Mouse (Mus musculus): ENCODE measurements around the gene Fkbp8.

The Fkbp8 gene

DNA sequence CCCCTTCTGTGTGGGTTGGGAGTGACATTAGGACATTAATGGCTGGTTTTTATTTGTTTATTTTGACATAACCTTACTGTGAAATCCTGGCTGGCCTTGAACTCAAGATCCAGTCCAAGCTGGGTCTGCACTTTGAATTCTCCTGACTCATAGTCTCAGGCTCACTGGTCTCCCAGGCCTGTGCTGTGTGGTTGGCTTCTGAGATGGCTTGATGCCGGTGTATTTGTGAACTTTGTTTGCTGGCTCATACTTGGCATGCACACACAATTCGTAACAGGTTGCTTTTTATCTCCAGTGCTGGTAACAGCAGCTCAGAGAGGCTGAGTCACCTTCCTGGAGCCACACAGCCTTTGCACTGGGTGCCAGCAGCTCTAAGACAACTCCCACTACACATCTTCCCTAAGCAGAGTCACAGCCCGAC, 2.2 kb downstream of the Fkbp8 start:
- no peak for DNase-seq

- no peak for DNase-seq
Measured at GRCm38 (mm10) chr8:70530314-70530713, 2.8 kb downstream of the Fkbp8 start.

- no peak for DNase-seq
Measured at GRCm38 (mm10) chr8:70534281-70534680, 6.8 kb downstream of the Fkbp8 start.

DNA sequence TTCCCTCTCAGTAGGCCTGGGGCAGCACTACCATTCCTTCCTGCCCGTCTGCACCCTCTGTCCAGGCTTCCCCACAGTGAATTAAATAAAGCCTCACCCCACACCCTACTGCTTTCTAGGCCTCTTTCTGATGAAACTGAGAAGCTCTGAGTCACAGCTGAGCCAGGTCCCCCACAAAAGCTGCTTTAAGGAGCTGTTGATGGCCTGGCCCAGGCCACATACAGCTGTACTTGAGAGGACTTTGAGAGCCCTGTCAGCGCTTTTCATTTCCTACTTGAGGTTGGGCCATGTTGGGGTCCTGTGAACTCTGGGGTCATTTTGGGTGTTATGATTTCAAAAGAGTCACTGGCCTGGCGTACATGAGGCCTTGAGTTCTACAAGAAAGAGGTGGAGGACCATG, 7.7 kb downstream of the Fkbp8 start:
- no peak for DNase-seq

DNA sequence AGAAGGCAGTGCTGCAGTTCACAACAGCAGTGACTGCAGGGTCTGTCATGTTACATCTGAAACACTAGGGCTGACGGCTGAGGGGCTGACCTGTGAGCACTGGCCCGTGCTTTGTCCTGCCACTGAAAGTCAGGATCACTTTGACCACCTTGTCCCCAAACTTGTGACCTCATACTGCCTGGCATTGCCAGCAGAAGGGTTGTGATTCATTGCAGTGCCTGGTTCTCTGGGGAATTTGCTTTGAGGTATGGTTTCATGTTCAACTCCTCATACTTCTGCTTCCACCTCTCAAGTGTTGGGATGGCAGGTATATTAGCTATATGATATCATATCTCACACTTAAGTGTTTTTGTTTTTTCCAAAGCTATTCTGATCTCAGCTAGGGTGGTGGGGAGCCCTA, 8.2 kb downstream of the Fkbp8 start:
- no peak for DNase-seq

DNA sequence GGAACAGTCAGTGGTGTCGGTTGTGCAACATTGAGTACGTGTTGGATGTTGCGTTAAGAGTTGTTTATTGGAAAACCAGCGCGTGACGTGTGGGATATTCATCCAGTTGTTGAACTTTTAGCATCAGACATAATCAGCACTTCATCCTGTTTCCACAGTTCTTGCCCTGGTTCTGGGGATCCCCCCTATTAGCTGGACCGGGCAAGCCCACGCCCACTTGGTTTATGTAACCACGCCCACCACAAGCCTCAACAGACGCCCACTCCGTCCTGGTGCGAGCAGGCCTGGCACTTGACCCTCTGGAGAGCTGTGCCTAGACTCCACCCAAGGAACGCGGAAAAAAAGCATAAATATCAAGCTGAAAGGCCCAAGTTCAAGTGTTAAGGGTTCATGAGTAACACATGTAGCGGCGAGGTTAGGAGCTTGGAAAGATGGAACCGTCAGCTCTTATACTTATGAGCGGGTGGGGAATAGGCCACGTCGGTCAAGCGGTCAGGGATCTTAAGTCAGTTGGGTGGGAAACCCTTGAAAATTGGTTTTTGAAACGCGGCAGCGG, 10.6 kb downstream of the Fkbp8 start:
- DNase-seq, result peak; percentile 73 to 87

DNA sequence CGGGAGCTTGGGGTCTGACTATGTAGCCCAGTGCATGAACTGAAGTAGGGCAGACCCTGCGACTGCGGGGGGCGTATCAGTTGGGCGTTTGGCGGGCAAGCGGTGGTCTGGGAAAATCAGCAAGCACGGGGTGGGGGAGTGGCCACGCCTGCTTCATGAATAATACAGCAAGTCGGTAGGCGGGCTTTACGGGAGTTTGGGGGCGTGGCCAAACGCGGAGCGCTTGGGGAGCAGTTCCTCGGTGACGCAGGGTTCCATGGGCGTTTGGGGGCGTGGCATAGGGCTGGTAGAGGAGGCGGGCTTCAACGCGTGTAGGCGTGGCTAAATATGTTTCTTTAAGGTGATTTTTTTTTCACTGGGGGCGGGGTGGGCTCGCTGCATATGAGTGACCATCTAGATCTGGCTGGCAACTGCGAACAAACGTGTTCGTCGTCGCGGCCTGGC, 11.1 kb downstream of the Fkbp8 start:
- DNase-seq, result peak; percentile 100

DNA sequence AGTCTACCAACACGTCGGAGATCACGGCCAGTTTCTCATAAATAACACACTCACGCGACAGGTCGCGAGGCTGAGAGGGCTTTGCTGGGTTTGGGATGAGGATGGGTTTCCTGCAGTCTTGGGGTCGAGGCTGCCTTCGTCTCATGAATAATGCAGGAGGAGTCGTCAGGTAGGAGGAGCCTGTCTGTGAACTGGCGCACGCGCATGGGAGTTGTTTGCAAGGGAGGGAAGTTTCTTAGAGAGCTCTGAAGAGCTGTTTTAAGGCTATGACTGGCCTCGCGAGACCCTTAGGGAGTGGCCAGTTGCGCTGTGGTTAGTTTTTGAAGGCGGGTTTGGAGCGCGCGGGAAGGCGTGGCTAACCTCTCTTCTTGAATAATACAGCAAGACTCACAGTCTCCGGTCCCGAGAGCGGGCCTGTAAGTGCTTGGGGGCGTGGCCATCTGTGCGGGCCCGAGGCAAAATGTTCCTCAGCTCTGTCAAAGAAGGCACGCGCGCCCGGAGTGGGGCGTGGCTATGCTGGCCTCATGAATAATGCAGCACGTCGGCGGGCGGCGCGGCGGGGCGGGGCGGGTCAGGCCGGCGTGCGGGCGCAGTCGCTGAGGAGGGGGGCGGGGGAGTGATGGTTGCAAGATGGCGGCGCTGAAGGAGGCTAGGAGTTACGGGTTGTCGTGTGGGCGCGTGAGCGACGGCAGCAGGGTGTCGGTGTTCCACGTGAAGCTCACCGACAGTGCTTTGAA, 11.7 kb downstream of the Fkbp8 start, which contains the start of gene Ell:
Ell (plus strand) TSS at position 381 of the 737 bp plus-strand sequence.
- peak; percentile 100 for DNase-seq

- DNase-seq, result no peak
Measured at GRCm38 (mm10) chr8:70540013-70540506, 12.5 kb downstream of the Fkbp8 start.

GRCm38 (mm10) chr8:70540507-70541071, 13.1 kb downstream of the Fkbp8 start:
- DNase-seq, result peak; percentile 49 to 63

DNA sequence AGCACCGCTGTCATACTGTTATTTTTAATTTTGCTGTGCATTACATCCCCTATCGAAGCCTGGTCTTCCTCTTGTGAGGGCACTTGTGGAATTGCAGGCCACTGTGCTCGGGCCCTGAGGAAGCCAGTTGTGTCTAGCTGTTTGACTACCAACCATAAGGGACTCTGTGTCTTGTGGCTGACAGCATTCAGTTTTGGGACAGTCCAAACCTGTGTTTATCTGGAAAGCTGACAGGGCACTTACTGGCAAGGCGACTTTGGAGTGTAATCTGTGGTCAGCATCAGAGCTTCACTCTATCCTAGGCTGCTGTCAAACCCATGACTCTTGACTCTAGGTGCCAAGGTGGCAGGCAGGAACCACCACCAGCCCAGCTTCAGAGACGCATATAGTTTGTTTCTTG, 13.6 kb downstream of the Fkbp8 start:
- no peak for DNase-seq

DNA sequence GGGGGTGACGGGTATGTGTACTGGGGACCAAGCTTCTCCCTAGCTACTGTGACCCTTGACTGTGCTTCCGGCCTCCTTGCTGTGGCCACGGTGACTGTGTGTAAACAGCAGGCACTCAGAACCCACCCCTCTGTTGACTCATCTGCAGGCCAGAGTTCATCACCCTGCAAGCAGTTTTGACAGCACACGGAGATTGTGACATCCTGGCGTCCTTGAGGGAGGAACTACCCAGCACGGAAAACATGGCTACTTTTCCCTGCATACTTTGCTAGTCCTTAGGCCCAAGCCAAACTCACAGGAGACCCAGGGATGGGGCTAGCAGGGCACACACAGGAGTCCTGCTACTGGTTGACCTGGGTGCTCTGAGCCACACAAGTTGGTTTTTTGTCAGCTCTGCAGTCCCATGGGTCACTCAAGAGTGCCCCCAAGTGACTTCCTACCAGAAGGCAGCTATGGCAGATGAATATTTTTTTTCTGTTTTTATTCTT, 16.7 kb downstream of the Fkbp8 start:
- peak; percentile 58 to 79 for DNase-seq

DNA sequence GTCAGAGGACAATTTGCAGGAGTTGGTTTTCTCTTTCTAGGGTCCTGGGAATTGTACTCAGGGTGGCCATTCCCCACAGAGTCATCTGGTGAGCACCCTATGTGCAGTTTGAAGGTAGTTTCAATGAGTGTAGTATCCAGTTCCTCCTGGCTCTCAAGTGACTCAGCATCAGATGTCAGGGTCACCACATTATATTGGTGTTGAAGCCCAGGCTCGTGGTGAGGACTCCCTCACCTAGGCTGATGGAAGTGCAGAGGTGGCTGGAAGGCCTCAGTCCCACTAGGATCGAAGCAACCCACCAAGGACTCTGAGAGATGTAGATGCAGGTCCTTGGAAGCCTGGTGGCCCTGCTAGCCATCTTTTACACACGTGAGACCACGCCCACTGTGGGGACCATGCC, 18.9 kb downstream of the Fkbp8 start:
- no peak for DNase-seq

DNA sequence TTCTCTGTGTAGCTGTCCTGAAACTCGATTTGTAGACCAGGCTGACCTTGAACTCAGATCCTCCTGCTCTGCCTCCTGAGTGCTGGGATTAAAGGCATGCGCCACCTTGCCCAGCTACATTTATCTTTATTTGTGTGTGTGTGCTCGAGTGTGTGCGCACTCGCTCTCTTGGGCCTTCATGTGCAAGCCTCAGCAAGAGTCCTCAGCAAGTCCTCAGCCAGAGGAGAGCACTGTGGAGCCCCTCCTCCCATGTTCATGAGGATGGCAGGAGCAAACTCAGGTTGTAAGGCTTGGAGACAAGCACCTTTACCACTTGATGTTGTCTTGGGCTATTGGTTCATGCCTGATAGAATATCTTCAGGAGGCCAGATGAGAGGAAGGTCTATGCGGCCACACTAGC, 20.2 kb downstream of the Fkbp8 start:
- DNase-seq, result no peak

DNA sequence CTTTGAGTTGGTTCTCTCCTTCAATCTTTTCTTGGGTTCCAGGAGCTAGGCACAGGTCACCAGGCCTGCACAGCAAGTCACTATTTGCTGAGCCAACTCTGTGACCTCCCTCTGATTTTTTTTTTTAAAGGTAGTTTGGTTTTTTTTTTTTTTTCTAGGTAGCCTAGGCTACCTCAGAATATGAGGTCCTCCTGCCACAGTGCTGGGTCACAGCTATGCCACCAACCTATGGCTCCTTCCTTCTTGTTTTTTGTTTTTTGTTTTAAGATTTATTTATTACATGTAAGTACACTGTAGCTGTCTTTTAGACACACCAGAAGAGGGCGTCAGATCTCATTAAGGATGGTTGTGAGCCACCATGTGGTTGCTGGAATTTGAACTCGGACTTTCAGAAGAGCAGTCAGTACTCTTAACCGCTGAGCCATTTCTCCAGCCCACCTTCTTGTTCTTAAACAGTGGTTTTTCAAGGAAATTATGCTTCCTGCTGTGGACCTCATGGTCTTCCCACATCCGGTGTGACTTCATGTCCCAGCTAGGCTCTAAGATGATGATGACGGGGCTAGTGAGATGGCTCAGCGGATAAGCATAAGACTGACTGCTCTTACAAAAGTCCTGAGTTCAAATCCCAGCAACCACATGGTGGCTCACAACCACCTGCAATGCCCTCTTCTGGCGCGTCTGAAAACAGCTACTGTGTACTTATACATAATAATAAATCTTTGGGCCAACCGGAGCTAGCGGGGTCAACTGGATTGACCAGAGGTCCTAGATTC, 22.1 kb downstream of the Fkbp8 start:
- DNase-seq, result no peak

- no peak for DNase-seq
Measured at GRCm38 (mm10) chr8:70551558-70552161, 24.1 kb downstream of the Fkbp8 start.

DNA sequence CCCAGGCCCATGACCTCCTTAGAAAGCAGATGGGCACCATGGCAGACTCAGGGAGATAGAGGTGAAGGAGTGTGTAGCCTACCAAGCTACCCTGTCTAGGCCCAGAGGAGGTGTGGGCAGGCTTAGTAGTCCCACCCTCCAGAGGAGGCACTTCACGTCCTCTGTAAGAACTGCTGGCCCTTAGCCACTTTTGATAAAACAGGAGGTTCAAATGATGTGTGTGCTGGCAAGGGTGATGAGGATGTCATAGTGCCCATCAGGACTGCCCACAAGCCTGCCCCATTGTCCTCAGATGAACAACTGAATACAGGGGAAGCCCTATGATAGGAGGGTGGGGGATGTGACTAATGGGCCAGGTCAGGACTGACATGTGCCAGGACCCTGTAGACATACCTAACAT, 25.3 kb downstream of the Fkbp8 start:
- no peak for DNase-seq

- peak; percentile 79 to 83 for DNase-seq
Measured at GRCm38 (mm10) chr8:70553740-70554139, 26.2 kb downstream of the Fkbp8 start.

DNA sequence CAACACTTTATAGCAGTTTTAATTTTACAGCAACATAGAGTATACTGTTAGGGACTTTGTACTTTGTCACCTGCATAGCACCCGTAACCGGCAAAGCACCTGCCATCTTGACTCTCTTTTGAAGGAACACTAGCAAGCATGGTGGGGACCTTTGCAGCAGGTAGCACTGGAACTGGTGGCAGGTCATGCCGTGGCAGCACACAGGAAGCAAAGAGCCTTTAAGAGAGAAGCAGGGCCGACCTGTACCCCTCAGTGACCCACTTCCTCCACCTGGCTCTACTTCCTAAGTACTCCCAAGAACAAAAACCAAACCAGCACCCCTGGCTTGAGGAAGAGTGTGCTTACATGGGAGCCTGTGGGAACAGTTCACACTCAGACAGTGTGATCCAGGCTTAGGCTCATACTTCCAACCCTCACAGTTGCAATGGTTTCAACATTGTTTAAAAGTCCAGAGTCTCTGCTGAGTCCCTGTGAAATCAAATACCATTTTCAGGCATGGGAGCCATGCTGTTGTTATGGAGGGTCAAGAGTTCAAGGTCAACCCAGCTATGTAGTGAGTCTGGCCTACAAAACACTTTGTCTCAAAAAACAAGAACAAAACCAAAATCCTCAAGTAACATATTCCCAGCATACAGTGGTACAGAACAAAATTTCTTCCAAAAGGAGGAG, 27.7 kb downstream of the Fkbp8 start:
- no peak for DNase-seq

DNA sequence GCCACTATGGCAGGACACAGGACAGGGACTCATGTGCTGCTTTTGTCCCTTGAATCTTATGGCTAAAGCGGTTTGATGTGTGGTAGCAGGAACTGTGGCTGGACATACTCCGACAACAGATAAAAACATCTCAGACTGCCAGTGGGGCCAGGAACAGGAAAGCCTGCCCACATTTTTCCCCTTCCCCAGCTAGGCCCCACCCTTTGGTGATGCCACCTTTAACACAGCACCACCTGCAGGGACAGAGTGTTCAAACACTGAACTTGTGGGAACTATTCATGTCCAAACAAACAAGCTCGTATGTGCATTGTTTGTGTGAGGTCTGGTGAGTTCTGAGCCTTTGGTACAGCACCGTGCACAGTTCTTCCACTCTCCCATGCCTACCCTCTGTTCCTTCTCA, 30.8 kb downstream of the Fkbp8 start:
- DNase-seq, result peak; percentile 33 to 55

- DNase-seq, result no peak
Measured at GRCm38 (mm10) chr8:70558983-70559382, 31.5 kb downstream of the Fkbp8 start.

DNA sequence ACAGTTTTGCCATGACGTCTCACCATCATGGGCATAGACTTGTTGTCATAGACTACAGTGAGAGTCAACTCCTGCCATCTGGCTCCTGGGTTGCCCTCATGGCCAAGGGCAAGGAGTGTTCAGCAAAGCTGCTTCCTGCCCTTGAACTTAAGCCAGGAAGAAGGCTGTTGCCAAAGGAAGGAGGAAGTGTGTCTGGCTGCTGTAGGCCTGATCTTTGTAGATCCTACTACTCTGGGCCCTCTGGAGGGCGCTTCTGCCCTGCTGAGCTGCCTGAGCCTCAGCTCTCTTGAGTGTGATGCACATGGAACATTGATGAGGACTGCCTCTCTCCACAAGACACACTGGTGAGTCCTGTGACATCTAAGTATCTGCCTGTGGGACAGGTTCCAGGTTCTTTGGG, 32.6 kb downstream of the Fkbp8 start:
- DNase-seq, result peak; percentile 76 to 88
